Mouse (Mus musculus): ENCODE measurements at regions not wholly inside any gene's neighbourhood (a gene's known extent, or its start where the extent isn't known, plus 50 kb on each side); places are given as distances from the start of the nearest gene placed in this dataset.

- TF ChIP-seq EP300 (IDR thresholded peaks at IDR 0.05; ENCODE audit: low read length) = no peak
- no peak for TF ChIP-seq MAZ (IDR thresholded peaks at IDR 0.05; ENCODE audit: low read depth, low read length)
- no peak for TF ChIP-seq ZNF384 (IDR thresholded peaks at IDR 0.05; ENCODE audit: low read depth, low read length)
- no peak for TF ChIP-seq ZC3H11A (IDR thresholded peaks at IDR 0.05; ENCODE audit: low read depth, low read length)
- TF ChIP-seq BHLHE40 (IDR thresholded peaks at IDR 0.05; ENCODE audit: low read depth, low read length) = no peak
- no peak for TF ChIP-seq NRF1 (IDR thresholded peaks at IDR 0.05; ENCODE audit: low read depth, low read length)
Observed at GRCm38 (mm10) chr2:179146274-179146673, 296.0 kb upstream of the Cdh4 start.
